Mouse (Mus musculus) cerebellum, adult 9-11 months (tissue): ENCODE measurements around the gene Mfsd9.
A peak's percentile ranks its signal among the peaks of the same experiment; 100 is the strongest.
"Not testable (repeated sequence)": the region's sequence is repeated elsewhere in the genome, so short reads cannot be mapped to it uniquely, and the experiment has no call there.

Experiments
- DNase-seq: peaks from one replicate; pipeline ENCODE4 v3.0.0; 2022

Gene Mfsd9

DNA sequence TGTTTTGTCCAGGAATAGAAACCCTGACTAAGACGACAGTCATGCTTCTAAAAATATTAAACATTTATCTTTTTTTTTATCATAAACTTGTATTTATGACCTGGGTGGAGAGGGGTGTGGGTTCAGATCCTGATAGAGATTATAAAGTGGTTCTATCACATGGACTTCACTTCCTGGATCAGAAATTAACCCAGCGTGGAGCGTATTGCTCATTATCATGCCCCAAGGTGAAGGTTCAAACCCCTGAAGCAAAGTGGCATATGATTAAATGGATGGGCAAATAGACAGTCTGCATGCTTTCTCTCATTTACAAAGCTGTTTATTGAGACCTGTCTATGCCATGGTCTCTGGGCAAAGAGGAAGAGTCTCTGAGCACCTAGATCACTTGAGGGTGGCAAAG, 13.7 kb downstream of the Mfsd9 start:
- DNase-seq, result no peak

DNA sequence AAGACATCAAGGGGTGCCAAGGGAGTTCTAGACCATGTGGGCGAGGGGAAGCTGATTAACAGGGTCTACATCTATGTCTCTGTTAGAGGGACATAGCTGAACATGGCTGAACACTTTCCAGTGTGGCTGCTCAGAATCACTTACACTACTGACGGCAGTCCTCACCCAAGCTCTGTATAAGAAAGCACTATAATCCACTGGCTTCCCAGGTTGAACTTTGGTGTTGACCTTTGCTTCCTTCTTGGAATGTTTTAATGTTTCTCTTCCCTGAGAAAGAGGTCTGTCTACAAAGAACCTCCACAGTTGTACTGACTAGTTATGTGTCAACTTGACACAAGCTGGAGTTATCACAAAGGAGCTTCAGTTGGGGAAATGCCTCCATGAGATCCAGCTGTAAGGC, 14.4 kb downstream of the Mfsd9 start:
- DNase-seq, result no peak

DNA sequence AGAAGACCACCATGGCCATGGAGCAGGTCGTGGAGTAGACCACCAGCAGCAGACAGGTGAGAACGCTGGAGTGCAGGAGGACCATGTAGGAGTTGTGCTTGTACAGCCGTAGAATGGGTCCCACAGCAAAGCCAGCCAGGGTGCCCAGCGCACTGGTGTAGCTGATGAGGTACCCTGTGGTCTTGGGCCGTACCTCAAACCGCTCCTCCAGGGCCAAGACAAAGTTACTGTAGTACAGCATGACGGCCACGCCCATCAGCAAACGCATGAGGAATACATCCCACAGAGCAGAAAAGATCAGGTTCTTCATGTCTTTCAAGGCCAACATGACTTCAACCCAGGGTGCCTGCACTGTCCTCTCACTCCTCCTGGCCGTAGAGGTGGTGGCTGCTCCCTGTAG, 16.4 kb downstream of the Mfsd9 start:
- no peak for DNase-seq

DNA sequence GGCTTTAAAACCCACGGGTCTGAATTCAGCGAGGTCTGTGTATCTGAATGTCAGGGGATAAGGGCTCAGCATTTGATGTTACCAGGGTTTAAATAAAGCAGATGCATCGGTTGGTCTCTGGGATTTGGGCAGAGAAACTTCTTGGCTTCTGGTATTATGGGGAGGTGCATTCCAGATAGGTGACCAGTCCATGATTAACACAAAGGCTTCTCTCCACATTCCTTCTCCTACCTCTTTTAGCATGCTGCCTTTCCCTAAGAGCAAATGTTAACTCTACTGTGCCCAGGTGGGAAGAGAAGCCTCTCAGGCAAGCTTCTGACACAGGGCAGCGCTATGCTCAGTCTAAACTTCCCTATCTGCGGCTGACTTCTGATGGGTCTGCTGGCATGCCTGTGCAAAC, 17.3 kb downstream of the Mfsd9 start:
- DNase-seq, result no peak

DNA sequence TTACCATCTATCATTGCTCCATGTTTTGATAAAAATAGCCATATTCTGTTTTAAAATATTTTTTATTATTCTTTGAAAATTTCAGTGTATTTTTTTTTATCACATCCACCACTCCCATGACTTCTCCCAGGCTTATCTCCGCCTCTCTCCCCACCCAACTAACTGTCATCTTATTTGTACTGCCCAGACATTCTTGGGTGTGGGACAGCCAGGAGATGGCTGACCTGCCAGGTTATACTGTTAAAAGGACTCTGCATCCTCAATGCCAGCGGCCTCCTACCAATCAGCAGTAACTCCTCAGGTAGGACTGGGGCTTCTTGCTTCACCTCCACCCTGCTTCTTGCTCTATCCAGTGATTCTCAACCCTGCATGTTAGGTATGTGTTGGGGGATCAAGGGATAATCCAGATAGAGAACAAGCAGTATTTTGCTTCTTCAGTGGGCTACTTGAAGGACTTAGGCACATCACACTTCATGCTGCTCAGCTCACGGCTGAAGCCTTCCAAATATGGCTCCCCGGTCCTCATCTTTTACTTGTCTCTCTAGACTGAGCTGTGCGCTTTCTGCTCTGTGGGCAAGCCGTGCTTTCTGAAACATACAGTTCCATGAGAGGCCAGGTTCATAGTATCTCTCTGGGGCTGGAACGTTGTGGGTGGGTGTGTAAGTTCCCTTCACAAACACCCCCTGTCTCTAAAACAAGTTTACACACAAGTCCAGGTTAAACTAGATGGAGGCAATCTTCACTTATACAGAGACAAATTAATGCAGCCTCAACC, 19.1 kb downstream of the Mfsd9 start:
- DNase-seq, result no peak

DNA sequence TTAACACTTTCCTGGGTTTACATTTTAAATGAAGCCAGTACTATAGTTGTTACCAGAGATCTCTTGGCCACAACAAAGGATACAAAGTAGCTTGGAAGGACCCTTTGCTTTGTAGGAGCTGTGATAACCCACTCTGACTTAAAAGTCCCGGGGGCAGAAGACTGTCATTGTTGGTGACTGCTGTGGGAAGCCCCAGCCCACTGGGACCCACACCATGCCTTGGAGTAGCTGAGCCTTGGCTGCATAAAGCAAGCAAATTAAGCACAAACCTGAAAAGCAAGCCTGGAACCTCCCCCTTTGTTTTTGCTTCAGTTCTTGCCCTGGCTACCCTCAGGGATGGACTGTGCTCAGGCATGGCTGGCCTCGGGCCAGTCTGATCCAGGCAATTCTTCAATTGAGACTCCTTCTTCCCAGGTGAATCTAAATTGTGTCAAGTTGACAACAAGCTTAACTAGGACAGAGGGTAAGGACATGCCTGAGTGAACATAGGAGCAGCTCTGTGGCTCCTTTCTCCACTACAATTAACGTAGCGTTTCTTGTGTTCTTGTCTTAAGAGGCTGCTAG, 21.1 kb downstream of the Mfsd9 start:
- DNase-seq, result peak; percentile 5

DNA sequence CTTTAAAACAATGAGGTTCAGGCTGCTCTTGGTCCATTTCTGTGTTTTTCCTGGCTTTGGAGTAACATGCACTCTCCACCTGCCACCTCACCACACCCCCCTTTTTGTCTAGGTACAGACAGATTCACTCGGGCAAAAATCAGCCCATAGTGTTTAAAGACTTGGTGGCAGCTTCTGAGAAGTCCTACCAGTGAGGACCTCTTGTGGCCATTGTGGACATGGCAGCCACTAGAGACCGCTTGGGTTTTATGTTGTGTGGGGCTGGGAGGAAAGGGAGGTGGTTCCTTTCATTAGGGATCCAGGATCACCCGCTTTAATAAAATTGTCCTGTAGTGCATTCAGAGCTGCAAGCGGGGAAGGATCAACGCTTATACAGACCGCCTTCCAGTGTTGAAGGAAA, 21.9 kb downstream of the Mfsd9 start:
- no peak for DNase-seq

DNA sequence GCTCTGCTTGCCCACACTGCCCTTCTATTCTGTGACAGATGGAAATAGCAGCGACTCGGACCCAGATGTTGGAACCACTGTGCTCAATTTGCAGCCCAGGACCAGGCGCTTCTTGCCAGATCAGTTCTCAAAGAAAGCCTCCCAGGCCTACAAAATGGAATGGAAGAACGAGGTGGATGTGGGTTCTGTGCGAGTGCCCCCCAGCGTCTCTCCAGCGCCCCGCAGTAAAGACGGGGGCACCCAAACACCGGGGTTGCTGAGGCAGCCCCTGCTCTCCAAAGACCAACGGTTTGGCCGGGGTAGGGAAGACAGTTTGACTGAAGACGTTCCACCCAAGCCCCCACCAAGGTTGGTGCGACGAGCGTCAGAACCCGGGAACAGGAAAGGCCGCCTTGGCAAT, 22.9 kb downstream of the Mfsd9 start:
- DNase-seq, result no peak

DNA sequence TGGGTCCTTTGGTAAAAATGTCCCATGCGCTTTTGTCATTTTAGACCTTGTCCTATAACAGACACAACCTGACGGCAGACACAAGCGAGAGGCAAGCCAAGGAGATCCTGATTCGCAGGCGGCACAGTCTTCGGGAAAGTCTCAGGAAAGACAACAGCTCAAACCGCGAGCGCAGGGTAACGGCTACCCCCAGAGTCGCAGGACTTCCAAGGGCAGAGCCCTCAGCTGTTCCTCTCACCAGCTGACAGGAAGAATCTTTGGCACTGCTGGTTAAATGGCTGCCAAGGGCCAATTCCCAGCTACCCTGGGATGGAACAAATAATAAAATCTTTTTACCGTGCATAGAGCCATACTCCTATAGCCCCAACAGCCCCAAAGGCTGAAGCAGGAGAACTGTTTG, 25.0 kb downstream of the Mfsd9 start:
- DNase-seq, result no peak

DNA sequence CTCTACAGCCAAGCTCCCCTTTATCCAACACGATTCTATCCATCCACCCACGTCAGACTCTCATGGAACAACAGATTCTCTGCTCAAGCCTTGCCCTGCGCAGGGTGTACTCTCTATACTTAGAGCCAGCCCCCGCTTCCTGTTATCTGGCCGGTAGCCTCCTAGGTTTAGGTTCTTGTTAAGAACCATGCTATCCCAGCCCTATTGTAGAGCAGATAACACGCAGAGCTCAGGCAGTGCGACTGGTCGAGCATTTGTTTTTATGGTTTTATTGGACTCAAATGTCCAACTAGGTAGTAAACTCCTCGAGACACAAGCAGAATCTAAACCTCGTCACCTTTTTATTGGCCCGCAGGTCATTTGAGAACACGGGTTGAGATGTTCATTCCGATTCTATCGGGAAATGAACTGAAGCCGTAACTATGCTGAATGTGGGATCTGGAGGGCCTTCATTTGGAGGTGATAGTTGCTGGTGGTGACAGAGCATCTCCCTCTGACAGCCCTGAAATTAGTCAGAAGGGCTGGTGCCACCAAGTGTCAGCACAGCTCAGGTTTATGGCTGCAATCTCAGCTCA, 25.7 kb downstream of the Mfsd9 start:
- no peak for DNase-seq

DNA sequence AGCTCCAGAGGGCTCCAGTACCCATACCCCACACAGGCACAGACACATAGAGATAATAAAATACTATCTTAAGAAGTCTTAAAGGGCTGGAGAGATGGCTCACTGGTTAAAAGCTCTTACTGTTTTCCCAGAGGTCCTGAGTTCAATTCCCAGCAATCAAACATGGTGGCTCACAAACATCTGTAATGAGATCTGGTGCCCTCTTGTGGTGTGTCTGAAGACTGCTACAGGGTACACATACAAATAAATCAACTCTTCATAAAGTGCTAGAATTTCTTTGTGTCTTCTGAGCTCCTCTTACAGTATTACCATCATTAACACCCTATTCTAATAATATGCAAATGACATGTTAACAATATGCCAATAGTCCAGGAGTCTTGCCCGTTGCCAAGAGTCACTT, 26.4 kb downstream of the Mfsd9 start:
- DNase-seq, result no peak

DNA sequence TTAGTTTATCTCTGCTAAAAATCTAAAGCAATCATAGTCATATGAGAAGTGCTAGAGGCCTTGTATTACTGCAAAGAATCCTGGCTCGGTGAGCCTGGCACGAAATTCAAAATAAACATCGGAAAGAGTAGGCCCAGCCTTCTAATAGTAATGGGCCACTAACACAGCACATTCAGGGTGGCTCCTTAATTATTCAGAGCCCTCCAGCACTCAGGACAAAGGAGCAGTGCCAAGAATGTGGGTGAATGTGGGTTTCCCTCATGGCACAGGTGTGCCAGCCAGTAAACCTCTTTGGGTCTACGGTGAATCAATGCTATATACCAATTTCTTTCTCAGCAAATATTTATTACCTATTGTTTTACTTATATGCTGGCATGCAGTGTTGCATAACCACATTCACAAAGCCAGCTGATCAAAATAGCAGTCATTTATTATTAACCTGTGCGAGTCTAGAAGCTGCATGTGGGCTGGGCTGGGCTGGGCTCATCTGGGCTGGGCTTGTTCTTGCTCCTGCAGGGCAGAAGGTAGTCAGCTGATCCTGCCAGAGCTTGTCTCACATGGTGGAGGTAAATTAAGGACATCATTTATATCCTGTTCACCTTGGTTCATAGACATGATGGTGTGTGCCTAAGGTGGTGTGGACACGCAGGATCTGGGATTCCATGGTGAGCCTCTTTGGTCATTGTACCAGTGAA, 30.6 kb downstream of the Mfsd9 start:
- no peak for DNase-seq

DNA sequence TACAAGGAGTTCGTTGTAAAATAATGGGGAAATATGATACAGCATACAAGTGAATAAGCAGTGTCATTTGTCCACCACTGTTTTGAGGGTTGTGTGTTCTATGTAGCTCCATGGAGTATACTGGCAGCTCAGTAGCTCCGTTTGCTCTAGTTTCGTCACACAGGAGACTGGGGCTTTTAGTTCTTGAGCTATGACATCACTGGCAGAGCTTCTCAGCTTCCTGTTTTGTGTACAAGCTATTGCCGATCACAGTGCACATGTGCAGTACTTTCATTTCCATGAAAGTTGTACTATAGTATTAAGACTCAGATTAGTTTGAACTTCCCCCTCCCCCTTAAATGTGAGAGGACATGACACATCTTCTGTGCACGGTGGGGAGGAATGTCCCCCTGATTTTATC, 44.4 kb downstream of the Mfsd9 start:
- no peak for DNase-seq

DNA sequence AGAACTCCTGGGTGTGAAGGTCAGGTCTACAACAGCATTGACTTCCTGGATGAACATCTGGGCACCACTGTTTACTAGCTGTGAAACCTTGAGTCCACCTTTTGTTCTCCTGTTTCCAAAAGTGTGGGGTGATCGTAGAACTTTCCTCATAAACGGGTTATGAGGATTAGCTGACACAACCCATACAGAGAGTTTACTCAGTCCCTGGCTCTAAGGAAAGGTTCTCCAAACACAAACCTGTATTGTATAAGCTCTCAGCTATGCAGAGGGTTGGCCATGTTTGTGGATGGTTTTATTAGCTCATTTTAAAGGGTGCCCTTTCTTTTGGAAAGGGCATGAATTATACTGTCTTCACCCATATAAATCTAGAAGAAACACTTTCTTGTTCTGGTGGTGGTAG, 49.7 kb downstream of the Mfsd9 start:
- DNase-seq, result no peak

DNA sequence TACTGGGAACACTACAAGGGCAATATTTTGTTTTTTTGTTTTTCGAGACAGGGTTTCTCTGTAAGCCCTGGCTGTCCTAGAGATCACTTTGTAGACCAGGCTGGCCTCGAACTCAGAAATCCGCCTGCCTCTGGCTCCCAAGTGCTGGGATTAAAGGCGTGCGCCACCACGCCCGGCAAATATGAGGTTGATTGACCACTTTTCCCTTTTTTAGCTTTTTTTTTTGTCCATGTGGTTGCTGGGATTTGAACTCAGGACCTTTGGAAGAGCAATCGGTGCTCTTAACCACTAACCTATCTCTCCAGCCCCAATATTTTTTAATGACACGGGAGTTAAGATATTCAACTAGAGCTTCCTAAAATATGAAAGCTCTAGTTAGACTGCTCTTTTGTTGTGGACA, 52.2 kb downstream of the Mfsd9 start:
- DNase-seq, result not testable (repeated sequence)

DNA sequence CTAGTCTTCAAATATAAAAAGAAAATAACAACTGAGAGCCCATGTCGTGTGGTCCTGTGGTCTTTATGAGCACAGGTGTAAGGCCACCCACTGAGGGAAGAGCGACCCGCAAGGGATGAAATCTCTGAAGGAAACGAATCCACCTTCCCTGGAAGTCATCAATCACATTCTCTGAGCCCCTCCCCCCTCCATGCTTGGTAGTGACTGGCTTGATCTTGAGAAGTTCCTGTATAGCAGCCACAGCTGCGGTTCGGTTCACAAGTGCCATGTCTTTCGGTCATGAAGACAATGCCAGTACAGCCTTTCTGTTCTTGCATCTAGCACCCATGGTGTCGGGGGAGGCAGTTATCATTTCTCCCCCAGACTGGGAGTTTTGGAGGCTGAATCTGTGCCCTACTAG, 52.8 kb downstream of the Mfsd9 start:
- no peak for DNase-seq

DNA sequence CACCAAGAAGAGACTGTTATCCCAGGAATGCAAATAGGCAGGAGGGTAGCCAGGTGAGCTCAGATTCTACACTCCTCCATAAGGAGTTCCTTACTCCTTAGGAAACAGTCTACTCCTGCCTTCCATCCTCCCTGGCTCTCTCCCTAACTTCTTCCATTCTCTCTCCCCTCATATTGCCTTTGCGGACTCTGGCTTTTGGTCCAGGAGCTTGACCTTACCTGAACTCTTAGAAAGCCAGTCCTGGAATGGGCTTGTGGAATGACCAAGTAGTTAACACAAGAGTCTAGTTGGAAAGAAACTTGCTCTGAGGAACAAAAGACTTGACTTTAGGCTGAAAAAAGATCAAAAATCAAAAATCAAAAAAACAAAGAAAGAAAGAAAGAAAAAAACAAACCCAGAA, 61.9 kb downstream of the Mfsd9 start:
- DNase-seq, result no peak

DNA sequence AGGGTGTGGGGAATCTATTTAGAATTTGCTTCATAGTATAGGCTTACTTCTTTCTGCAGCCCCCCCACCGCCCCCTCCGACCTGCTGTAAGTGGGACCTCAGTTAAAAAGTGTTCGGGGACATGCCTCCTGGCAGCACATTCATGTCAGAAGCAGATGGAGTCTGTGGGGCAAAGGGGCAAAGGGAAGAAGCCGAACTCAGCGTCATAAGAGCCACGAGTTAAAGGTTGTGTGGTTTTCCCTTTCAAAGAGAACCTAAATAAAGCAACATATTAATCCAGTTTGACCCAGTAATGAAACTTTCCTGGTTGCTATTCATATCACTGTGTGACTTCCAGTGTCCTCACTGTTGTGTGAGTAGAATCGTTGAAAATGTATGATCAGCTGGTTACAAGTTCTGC, 63.1 kb downstream of the Mfsd9 start:
- no peak for DNase-seq

DNA sequence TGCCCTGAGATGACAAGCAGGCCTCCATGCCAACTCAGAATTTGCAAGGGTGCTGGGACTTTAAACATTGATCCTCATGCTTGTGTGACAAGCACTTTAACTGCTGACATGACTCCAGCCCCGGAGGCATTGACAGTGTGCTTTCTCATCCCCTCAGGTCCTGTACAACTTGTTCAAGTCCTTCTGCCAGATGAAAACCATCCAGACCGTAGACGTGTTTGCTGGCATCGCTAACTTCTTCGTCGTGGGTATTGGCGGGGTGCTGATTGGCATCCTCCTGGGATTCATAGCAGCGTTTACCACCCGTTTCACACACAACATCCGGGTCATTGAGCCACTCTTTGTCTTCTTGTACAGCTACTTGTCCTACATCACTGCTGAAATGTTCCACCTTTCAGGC, 64.4 kb downstream of the Mfsd9 start:
- no peak for DNase-seq
